Mouse (Mus musculus): Measurements from ENCODE around the gene Prm1.

Prm1 gene

GRCm38 (mm10) chr16:10783883-10784792 is 21.5 kb downstream of the Prm1 start:
- in situ Hi-C loops (cut with MseI, MboI) = loop anchor here in 1 of 2 experiments (10.0 kb wide), 1 partner anchor 209 kb away; no protein-coding TSS in a partner anchor

DNA sequence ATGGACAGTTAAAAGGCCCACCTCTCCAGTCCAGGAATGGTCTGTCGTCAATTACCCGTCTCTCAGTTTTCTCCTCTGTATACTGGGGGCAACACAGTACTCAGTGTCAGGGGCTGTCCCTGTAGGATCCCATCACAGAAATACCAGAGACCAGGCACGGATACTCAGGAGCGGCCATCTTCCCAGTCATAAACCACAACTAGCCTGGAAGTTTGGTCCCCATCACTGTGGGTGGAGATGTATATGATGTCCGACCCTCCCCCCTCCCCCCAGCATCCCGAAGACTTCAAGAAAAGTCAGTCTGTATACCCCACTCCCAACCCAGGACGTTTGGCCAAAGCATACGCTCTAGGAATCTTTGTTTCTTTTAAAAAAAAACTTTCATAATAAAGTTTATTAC is 22.2 kb downstream of the Prm1 start:
- in situ Hi-C loops (cut with MseI, MboI) = loop anchor here in 1 of 2 experiments (10.0 kb wide), 1 partner anchor 209 kb away; no protein-coding TSS in a partner anchor

DNA sequence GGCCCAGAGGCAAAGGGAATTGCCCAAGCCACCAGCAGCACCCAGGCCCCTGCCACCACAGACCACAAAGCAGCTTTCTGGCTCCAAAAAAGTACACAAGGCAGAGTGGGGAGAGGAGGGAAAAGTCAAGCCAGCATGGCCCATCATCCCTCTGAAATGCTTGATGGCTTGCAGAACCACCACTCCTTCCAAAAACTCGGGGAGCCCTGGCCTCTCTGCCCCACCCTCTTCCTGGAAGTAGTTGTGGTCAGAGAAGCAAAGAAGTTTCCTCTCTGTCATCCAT is 22.5 kb downstream of the Prm1 start:
- in situ Hi-C loops (cut with MseI, MboI) = loop anchor here in 1 of 2 experiments (10.0 kb wide), 1 partner anchor 208 kb away; no protein-coding TSS in a partner anchor

DNA sequence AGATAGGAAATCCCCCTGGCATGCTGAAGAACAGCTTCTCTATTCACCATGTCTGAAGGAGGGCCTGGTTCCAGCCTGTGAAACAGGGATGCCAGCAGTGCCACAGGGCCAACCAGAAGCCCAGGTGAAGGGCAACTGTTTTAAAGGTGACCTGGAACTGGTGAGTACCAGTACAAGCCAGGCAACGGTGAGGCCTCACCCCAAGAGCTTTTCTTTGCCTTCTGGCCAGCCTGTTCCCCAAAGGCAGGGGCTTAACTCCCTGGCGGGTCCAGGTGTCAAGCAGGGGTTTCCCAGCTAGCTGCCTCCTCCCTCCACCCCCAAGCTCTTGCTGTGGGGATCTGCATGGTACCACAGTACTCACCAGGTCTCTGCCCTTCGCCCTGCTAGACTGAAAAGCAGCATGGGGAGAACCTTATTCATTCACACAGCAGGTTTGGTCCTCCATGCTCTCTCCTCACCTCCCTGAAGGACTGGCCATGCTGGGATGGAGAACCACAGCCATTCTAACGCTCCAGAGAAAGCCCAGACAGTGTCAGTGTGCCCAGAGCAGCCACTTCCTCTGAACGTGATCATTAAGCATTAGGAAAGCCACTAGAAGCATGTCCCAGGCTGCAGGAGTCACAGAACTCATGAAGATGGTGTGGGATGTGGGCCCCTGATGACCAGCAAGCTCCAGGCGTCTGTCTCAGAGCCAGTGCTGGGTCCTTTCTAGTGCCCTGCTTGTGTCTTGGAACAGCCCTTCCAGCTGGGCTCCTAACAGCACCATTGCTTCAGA is 23.1 kb downstream of the Prm1 start:
- in situ Hi-C loops (cut with MseI, MboI) = loop anchor here in 1 of 2 experiments (10.0 kb wide), 1 partner anchor 208 kb away; no protein-coding TSS in a partner anchor

GRCm38 (mm10) chr16:10781862-10782371 is 23.7 kb downstream of the Prm1 start:
- in situ Hi-C loops (cut with MseI, MboI) = loop anchor here in 1 of 2 experiments (10.0 kb wide), 1 partner anchor 207 kb away; no protein-coding TSS in a partner anchor

DNA sequence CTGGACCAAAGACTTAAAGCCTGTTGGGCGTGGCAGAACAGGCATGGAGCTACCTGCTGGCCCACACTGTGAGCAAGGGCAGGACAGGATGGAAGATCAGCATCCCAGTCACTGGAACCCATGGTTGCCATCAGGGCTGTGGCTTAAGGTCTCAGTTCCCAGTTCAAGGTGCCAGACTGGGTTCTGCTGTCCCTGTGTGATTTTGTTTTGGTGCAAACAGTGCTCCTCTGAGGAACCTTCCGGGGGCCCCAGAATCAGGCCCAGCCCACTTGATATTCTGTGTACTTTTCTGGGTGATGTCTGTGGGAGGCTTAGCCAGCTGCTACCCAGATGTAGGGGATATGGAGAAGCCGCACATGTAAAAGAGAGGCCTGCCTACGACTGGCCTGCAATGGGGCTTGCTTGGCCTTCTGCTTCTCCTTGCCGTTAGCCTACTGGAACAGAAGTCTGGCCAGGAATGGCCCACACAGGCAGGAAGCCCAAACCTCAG is 25.0 kb downstream of the Prm1 start:
- in situ Hi-C loops (cut with MseI, MboI) = loop anchor here in 1 of 2 experiments (10.0 kb wide), 1 partner anchor 206 kb away; no protein-coding TSS in a partner anchor

- in situ Hi-C loops (cut with MseI, MboI) = no loop called here
Observed at GRCm38 (mm10) chr16:10777579-10778160, 28.0 kb downstream of the Prm1 start.

DNA sequence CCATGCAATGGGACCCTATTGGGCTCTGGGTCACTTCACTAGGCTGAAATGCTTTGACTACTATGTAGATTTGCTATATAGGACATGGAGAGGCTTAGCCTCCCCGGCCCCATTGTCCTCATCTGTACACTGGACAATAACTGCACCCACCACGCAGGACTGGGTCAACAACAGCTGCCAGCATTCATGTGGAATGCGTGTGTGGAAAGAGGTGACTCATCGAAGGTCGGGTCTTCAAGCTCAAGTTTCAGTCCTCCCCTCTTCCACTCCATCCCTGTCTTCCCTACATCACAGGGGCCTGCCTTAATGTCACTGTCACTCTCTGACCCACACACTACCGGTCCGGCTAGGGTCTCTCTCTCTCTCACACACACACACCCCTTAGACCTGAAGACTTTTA is 29.3 kb downstream of the Prm1 start:
- in situ Hi-C loops (cut with MseI, MboI) = no loop called here

- in situ Hi-C loops (cut with MseI, MboI) = no loop called here
Observed at GRCm38 (mm10) chr16:10774726-10775125, 30.9 kb downstream of the Prm1 start.

DNA sequence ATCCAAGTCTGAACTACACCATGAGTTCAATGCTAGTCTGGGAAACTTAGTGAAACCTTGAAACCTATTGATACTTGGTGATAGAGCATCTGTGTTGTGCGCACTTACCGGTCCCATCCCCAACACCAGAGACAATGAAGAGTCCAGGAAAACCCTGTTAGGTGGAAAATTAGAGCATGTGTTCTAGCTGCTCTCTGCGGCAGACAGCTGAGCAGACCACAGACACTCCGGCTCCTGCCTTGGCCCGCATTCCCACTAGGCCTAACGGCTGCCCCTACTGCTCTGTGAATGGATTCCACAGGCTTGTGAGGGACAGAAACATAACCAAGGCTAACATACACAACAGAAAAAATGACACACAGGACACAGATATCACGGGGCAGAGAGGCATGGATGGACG is 32.1 kb downstream of the Prm1 start:
- in situ Hi-C loops (cut with MseI, MboI) = no loop called here

DNA sequence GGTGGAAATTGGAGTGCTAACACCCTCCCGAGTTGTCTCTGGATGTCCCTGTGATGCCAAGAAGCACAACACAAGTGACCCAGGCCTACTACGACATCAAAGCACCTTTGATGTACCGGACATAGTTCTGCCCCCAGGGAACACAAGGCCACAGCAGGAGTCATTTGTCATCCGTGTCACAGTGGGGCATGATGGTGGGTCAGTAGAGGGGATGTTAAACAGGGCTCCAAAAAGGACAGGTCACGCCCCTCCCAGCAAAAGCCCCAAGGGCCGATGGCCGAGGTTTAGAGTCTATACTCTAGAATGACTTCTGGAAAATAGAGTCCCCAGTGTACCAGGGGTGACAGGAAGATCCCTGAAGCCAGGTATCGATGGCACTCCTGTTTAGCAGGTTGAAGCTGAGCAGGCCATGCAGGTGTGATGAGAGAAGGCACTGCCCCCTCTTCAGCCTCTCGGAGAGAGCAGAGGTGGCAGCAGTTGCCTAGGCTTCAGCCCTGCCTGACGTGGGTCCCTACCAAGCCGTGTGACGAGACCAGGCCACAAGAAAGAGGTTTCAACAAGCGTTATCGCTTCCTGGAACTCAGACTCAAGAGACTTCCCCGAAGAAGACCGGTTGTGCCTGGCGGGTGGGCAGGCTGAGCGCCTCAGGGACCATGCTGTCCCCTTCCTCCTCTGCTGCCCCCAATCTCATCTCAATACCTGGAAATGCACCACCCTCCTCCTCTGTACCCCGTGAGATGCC is 33.7 kb downstream of the Prm1 start:
- in situ Hi-C loops (cut with MseI, MboI) = no loop called here

- in situ Hi-C loops (cut with MseI, MboI) = no loop called here
Observed at GRCm38 (mm10) chr16:10770531-10771325, 34.9 kb downstream of the Prm1 start.

DNA sequence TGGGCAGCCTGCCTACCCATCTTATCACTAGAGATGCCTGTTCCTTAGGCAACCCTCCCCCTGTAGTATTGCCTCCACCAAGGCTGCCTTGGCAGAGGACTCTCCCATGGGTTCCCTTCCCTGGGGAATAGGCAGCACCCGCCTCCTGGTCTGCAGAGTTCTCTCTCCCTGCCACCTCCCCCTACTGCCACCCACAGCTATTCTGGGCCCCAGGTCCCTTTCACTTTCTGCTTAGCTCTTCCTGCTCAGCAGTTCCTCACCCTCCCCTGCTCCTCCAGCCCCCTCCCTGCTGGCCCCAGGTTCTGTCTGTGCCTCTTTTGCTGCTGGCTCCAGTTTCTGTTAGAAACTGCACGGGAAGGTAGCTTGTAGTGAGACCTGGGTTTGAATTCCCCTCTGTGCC is 36.0 kb downstream of the Prm1 start:
- in situ Hi-C loops (cut with MseI, MboI) = no loop called here

- in situ Hi-C loops (cut with MseI, MboI) = no loop called here
Observed at GRCm38 (mm10) chr16:10768821-10769220, 36.8 kb downstream of the Prm1 start.

- in situ Hi-C loops (cut with MseI, MboI) = no loop called here
Observed at GRCm38 (mm10) chr16:10767158-10767557, 38.5 kb downstream of the Prm1 start.

DNA sequence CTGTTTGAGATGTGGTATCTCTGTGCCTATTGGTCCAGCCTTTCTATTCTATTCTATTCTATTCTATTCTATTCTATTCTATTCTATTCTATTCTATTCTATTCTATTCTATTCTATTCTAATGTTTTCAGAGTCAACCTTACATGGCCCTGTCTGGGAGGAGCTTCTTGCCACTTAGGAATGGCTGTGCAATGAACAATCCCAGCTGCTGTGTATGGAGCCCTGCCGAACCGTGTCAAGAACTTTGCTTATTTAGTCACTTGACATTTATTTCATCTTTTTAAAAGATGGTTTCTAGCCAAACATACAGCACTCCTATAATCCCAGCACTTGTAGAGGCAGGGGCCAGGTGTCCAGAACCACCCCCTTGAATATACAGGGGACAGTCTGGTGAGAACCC is 41.3 kb downstream of the Prm1 start:
- in situ Hi-C loops (cut with MseI, MboI) = no loop called here

- in situ Hi-C loops (cut with MseI, MboI) = no loop called here
Observed at GRCm38 (mm10) chr16:10763540-10764264, 41.9 kb downstream of the Prm1 start.

DNA sequence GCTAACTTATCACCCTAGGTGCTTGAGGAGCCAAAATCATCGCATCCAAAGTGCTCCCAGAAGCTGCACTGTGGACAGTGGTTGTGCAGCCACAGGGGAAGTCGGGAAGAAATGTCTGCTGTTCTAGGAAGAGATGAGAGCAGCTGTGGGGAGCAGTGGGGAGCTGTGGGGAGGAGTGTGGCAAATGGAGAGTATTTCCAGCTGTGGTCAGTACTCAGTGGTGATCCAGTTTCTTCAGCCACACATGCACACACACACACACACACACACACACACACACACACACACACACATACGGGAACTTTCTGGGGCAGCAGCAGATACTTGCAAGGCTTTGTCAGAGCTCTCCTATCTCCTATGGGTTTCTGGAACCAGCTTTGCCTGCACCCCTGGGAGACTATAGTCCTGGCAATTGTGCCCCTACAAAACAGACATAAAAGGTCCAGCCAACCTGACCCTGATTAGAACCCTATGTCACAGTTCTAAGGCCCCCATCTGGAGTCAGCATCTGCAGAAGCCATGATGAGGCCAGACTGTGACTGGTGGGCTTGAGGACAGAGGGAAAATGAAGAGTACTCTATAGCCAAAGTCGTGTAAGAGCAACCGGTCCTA is 43.0 kb downstream of the Prm1 start:
- in situ Hi-C loops (cut with MseI, MboI) = no loop called here

DNA sequence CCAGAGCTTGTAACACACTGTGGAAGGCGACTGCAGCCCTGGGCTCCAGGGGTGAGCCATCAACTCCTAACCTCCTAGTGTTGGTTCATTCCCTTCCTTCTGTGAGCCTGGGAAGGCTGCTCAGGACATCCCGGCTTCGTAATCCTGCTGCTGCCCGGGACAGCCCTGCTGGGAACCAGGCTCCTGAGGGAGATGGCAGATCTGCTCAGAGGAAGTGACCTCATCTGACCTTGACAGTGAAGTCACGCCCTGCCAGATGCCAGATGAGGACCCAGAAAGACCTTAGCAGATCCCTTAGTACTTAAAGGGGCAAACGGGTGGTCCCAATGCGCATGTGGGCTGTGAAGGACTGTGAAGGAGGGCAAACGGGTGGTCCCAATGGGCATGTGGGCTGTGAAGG is 44.5 kb downstream of the Prm1 start:
- in situ Hi-C loops (cut with MseI, MboI) = no loop called here

All from mouse trophoblast stem cell (cell line).